Mouse (Mus musculus): ENCODE measurements at regions not wholly inside any gene's neighbourhood (a gene's known extent, or its start where the extent isn't known, plus 50 kb on each side); places are given as distances from the start of the nearest gene placed in this dataset.
A peak's percentile ranks its signal among the peaks of the same experiment; 100 is the strongest.

GRCm38 (mm10) chr13:113433456-113433855, 140.5 kb downstream of the BC067074 start:
- TF ChIP-seq FLI1 (IDR thresholded peaks at IDR 0.05; ENCODE audit: low read length) = no peak
- TF ChIP-seq GATA1 (IDR thresholded peaks at IDR 0.05; ENCODE audit: borderline replicate concordance, low read length) = no peak
- H3K4me3 ChIP-seq (replicated peaks) = peak overlapping the region; percentile 16
- H3K9me3 ChIP-seq = peaks cover 8% of the 10 kb centered on the region
- no peaks in the 10 kb centered on the region for H3K27me3 ChIP-seq (replicated peaks)
- peaks cover 12% of the 10 kb centered on the region for H3K4me1 ChIP-seq
- no peaks in the 10 kb centered on the region for H3K36me3 ChIP-seq (replicated peaks; ENCODE audit: low read length)

- Histone ChIP-seq H3K9me3 (peaks cover 10% of the 10 kb centered on the region), H3K4me1 (peaks cover 7% of the 10 kb centered on the region; the same call in 1 of the 2 replicates), H3K27me3 (replicated peaks) (no peaks in the 10 kb centered on the region), H3K36me3 (replicated peaks; ENCODE audit: low read length) (no peaks in the 10 kb centered on the region), H3K4me3 (replicated peaks) (no peak overlapping the region)
- no peak for TF ChIP-seq FLI1 (IDR thresholded peaks at IDR 0.05; ENCODE audit: low read length)
- no peak for TF ChIP-seq GATA1 (IDR thresholded peaks at IDR 0.05; ENCODE audit: borderline replicate concordance, low read length)
Measured at GRCm38 (mm10) chr13:113429615-113430014, 136.7 kb downstream of the BC067074 start.
